Mouse (Mus musculus) cerebellum, adult 2 months (tissue): ENCODE data around the gene Adgrv1.

Experiments
- CTCF ChIP-seq: fragments of 200-500 bp; IDR thresholded peaks from 2 replicates; pipeline ENCODE4 v1.5.1; 2011; ENCODE audit warnings: low read depth, mild to moderate bottlenecking, control low read depth, low read length, moderate library complexity, borderline replicate concordance; ENCODE audit not compliant: insufficient read depth
- POLR2A ChIP-seq: fragments of 200-500 bp; IDR thresholded peaks from 2 replicates; pipeline ENCODE4 v1.6.1; 2011; ENCODE audit warnings: low read length, control low read depth, borderline replicate concordance; ENCODE audit not compliant: insufficient read depth

DNA sequence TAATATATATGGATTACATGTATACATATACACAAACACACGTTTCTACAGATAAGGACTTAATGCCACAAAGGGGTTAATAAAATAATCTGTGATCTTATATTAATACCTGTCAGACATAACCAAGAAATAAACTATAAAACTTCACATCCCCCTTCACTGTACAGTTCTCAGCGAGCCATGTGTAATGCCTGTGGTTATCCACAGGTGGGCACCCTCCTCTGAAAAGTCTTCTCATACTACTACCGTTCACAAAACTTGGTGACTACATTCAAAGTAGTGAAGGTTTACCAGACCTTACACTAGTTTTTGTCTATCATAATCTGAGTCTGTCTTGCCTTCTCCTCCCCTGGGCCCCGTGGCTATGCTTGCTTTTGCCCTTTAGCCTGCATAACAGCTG lies 106.3 kb downstream of the Adgrv1 start:
- TF ChIP-seq CTCF (peak; percentile 4; the same call in 1 of the 2 replicates), POLR2A (no peak)
